ENCODE assay signal across 8 mouse cellular contexts in genomic region chr12:51828716-51829289, GRCm38 (mm10). TPM values are rescaled to one million over a fixed set of nuclear protein-coding genes. Genes with fewer than 3 reads are reported as not detected.
A peak's percentile ranks its signal among the peaks of the same experiment; 100 is the strongest.
DNase-seq lines count a peak whose midpoint lies in the region; ATAC-seq and TF ChIP-seq lines count a peak whose summit lies in the region.

No protein-coding gene starts in this region.

- intact Hi-C loops in heart, postnatal 25 days (cut with DNase I) = loop anchor here (2.0 to 5.0 kb wide), 4 partner anchors 16 to 173 kb away; partner anchors contain the start of gene Heatr5a

- DNase-seq in heart, postnatal 25 days (ENCODE audit: low spot score) = no peak
- DNase-seq in NIH3T3 (ENCODE audit: low read depth) = peak; percentile 83
- peak; percentile 72 for DNase-seq in kidney, adult 2 months
- DNase-seq in ovary, postnatal 36 days (ENCODE audit: low spot score) = peak; percentile 68
- peak; percentile 53 to 58 for DNase-seq in urinary bladder, postnatal 36 days (ENCODE audit: low spot score in 2 of 2)

- H3K4me3 ChIP-seq in heart, embryonic 11.5 days (ENCODE audit: low read depth, low read length) = peak overlapping the region; percentile 99
- H3K4me3 ChIP-seq in forebrain, embryonic 12.5 days (replicated peaks) = peak overlapping the region; percentile 95
- H3K4me3 ChIP-seq in kidney, adult 2 months (ENCODE audit: insufficient read depth, low read depth, low read length) = peak overlapping the region; percentile 64
- H3K4me3 ChIP-seq in lung, embryonic 15.5 days = peak overlapping the region; percentile 99

- no peak for TF ChIP-seq CTCF in kidney, adult 2 months (conservative IDR thresholded peaks at IDR 0.05; ENCODE audit: insufficient read depth, insufficient read length, low read depth, low read length)

- H3K4me2 ChIP-seq in heart, embryonic 11.5 days = peak overlapping the region; percentile 83
- peak overlapping the region; percentile 68 for H3K4me2 ChIP-seq in forebrain, embryonic 12.5 days
- H3K4me2 ChIP-seq in lung, embryonic 15.5 days = peak overlapping the region; percentile 65

- no peaks in the 10 kb centered on the region for H3K27me3 ChIP-seq in heart, embryonic 11.5 days (ENCODE audit: control insufficient read depth, insufficient read depth, low read length)
- 0 out of 2 replicates have a peak, but pooled peaks cover 2% of the 10 kb centered on the region for H3K27me3 ChIP-seq in forebrain, embryonic 12.5 days
- no peaks in the 10 kb centered on the region for H3K27me3 ChIP-seq in kidney, adult 2 months (replicated peaks; ENCODE audit: control insufficient read depth, insufficient read depth, low read length)
- no peaks in the 10 kb centered on the region for H3K27me3 ChIP-seq in lung, embryonic 15.5 days

- H3K9me3 ChIP-seq in heart, embryonic 11.5 days (replicated peaks; ENCODE audit: control insufficient read depth, low read length) = no peaks in the 10 kb centered on the region
- H3K9me3 ChIP-seq in forebrain, embryonic 12.5 days = no peaks in the 10 kb centered on the region
- no peaks in the 10 kb centered on the region for H3K9me3 ChIP-seq in lung, embryonic 15.5 days

- WGBS in heart, embryonic 11.5 days (ENCODE audit: insufficient replicate concordance) = under 1% methylated on average over 58 of the region's 66 CpGs
- under 1% methylated on average over 65 of the region's 66 CpGs for WGBS in forebrain, embryonic 12.5 days
- under 1% methylated on average over 65 of the region's 66 CpGs for WGBS in kidney, adult 2 months
- WGBS in lung, embryonic 15.5 days = under 1% methylated on average over 65 of the region's 66 CpGs

- peaks cover 6% of the 10 kb centered on the region; the same call in 1 of the 2 replicates for H3K36me3 ChIP-seq in heart, embryonic 11.5 days (ENCODE audit: control insufficient read depth, insufficient read depth, low read length)
- H3K36me3 ChIP-seq in forebrain, embryonic 12.5 days (replicated peaks) = peaks cover 18% of the 10 kb centered on the region
- H3K36me3 ChIP-seq in kidney, adult 2 months (ENCODE audit: control insufficient read depth, insufficient read depth, low read length) = peaks cover 2% of the 10 kb centered on the region; the same call in 1 of the 2 replicates
- H3K36me3 ChIP-seq in lung, embryonic 15.5 days = peaks cover 14% of the 10 kb centered on the region

- H3K9ac ChIP-seq in heart, embryonic 11.5 days (ENCODE audit: low read depth, low read length) = peak overlapping the region; percentile 100
- peak overlapping the region; percentile 97 for H3K9ac ChIP-seq in forebrain, embryonic 12.5 days
- H3K9ac ChIP-seq in lung, embryonic 15.5 days = peak overlapping the region; percentile 100

- peaks cover 11% of the 10 kb centered on the region; the same call in 1 of the 2 replicates for H3K4me1 ChIP-seq in heart, embryonic 11.5 days (ENCODE audit: control insufficient read depth, insufficient read depth, low read length)
- peaks cover 20% of the 10 kb centered on the region for H3K4me1 ChIP-seq in forebrain, embryonic 12.5 days
- H3K4me1 ChIP-seq in kidney, adult 2 months (ENCODE audit: control insufficient read depth, insufficient read depth, low read length) = peaks cover 11% of the 10 kb centered on the region; the same call in 1 of the 2 replicates
- peaks cover 16% of the 10 kb centered on the region for H3K4me1 ChIP-seq in lung, embryonic 15.5 days

- peak; percentile 71 for ATAC-seq in heart, embryonic 11.5 days (replicated peaks; ENCODE audit: insufficient number of reproducible peaks, low FRiP score, low TSS enrichment)
- peak; percentile 18; the same call in 1 of the 2 replicates for ATAC-seq in forebrain, embryonic 12.5 days (ENCODE audit: low FRiP score)
- peak; percentile 13 for ATAC-seq in lung, embryonic 15.5 days (ENCODE audit: borderline replicate concordance, extremely low read depth, low FRiP score, low TSS enrichment)

- TF ChIP-seq POLR2A in kidney, adult 2 months (IDR thresholded peaks at IDR 0.05; ENCODE audit: low read depth, low read length) = no peak

- H3K27ac ChIP-seq in heart, embryonic 11.5 days (ENCODE audit: low read depth, low read length) = peak overlapping the region; percentile 100
- peak overlapping the region; percentile 99 for H3K27ac ChIP-seq in forebrain, embryonic 12.5 days
- peak overlapping the region; percentile 99 for H3K27ac ChIP-seq in kidney, adult 2 months (ENCODE audit: insufficient read depth, low read depth, low read length)
- peak overlapping the region; percentile 99 for H3K27ac ChIP-seq in lung, embryonic 15.5 days

RNA-seq across cellular contexts. Expression of gene Hectd1, which starts 0.5 kb away (rescaled TPM):
- polyA plus RNA-seq in heart, embryonic 11.5 days (2014; fragmentation: Nextera tagmentation; extraction: Ambion mirVana) = 38.7 and 42.4 TPM in 2 replicates
- total RNA-seq in heart, postnatal 25 days (2021) = 10 to 100 TPM; 76.9 to 84.5 TPM
- polyA plus RNA-seq in forebrain, embryonic 12.5 days (2016; fragmentation: Nextera tagmentation; extraction: Ambion mirVana) = 41.5 and 44.9 TPM in 2 replicates
- polyA plus RNA-seq in kidney, adult 2 months (2012; rRNA removed) = 18.2 and 20.6 TPM in 2 replicates
- polyA plus RNA-seq in lung, embryonic 15.5 days (2015; fragmentation: Nextera tagmentation; extraction: Ambion mirVana) = 34.2 and 39.0 TPM in 2 replicates

Comparison
In these comparisons a context has a peak if more than half of its experiments do, and no peak if none do; other contexts are left out.
1. ATAC-seq: peak in every context shown above with its lines; median percentile 71 in heart, embryonic 11.5 days; 18 in forebrain, embryonic 12.5 days; 13 in lung, embryonic 15.5 days.